Mouse (Mus musculus) adrenal gland, postnatal 0 days (tissue): Measurements from ENCODE around the gene Olfr1472. TPM values are rescaled to one million over a fixed set of nuclear protein-coding genes. Genes with fewer than 3 reads are reported as not detected.

Experiments used
- polyA plus RNA-seq: library from polyadenylated mRNA; unstranded; fragments of >200 nt; fragmentation: Nextera tagmentation; extraction: Ambion mirVana; gene quantifications from 2 replicates; pipeline ENCODE4 v1.2.1, GENCODE M21; 2015

Olfr1472 gene
- not detected in 2 replicates for polyA plus RNA-seq

DNA sequence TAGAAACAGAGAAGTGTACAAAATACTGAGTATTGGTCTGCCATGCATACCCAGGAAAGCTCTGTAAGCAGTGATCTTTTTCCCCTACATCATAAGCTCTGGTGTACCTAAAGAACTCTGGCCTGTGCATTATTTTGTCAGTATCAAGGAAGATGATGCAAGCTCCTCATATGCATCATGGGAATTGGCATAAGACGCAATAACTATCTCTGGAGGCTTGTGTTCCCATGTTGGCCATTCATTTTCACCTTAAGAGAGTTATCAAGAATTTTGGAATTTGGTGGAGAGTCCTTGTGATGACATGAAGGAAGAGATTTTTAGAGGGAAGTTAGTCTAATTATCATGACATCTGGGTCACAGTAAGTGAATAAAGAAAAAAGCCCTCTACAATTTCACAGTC is at the start of gene Olfr1472:
Gene Olfr1472, minus strand, starts transcription at position 101 of the 400 bp plus-strand sequence.

DNA sequence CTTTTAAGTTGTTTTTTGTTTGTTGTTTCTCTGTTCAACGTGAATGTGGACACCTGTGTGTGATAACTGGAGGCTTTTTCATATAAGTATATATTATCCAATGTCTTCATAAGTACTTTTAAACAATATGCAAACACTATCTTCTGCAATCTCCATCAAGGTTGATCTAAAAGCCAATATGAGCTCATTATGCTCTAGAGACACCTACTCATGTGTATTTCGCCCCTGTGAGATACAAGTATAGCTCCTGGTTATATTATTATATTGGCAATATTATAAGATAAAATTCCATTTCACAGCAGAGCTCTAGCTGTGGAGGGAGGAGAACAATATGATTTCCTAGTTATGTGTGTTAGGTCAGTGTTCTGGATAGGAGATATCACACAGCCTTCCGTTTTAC is 44.4 kb upstream of the Olfr1472 start, which contains the start of gene Olfr1477:
Gene Olfr1477, plus strand, starts transcription at position 301 of the 400 bp plus-strand sequence.

DNA sequence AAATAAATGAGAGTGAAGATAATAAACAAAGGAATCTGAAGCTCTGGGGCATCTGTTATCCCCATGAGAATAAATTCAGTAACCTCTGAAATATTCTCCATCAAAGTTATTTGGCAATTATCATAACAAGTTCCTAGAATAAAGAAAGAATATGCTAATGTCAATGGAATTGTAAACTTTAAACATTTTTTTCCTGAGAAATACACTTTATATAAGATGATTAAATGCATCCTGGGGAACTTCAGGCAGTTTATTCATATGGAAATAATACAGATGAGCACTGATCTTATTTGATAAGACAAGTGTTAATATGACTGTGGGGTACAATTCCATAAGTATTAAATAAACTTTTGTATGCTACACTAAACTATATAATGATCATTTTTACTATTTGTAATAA is 24.2 kb upstream of the Olfr1472 start, which contains the start of gene Olfr1475:
Gene Olfr1475, minus strand, starts transcription at position 101 of the 400 bp plus-strand sequence.

DNA sequence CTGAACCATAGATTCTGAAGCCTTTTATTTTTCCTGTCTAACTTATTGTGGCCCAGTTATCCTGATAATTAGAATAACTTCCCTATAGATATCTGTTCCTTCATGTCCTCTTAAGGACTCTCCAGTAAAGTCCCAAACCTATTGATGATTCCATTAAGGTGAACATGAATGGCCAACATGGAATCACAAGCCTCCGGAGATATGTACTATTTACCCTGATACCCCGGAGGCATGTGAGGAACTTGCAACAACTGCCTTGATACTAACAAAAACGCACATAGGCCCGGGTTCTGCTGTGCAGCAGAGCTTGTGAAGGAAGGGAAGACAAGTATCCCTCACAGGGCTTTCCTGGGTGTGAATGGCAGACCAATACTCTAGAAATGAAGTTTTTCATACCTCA is 13.4 kb upstream of the Olfr1472 start, which contains the start of gene Olfr1474:
Gene Olfr1474, plus strand, starts transcription at position 301 of the 400 bp plus-strand sequence.

DNA sequence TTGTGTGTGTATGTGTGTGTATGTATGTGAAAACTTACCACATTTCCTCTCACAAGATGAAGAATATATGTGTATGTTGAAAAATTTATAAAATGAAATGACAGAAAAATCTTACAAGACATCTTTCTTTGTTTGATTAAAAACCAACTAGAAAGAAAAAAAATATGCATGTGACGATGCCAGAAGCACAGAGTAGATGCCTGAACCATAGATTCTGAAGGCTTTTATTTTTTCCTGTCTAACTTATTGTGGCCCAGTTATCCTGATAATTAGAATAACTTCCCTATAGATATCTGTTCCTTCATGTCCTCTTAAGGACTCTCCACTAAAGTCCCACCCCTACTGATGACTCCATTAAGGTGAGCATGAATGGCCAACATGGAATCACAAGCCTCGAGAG is 12.8 kb downstream of the Olfr1472 start, which contains the start of gene Olfr1471:
Gene Olfr1471, plus strand, starts transcription at position 301 of the 400 bp plus-strand sequence.

DNA sequence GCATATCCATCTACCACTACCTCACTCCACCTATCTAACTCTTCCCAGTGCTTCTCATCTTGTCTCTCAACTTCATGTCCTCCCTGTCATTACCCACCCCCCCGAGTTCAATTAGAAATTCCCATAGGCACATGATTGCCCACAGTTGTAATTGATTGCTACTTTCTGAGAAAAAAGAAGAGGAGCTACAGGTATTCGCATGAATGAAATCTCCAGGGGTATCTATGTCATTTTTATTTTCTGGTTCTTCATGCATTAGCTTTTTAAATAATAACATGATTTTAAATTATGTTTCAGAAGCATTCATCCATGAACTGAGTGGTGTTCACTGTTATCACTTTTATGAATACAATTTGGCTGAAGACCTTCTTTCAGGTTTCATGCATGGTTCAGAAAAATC is 48.3 kb downstream of the Olfr1472 start, which contains the start of gene Olfr1469:
Gene Olfr1469, plus strand, starts transcription at position 301 of the 400 bp plus-strand sequence.

Other genes with a start within 250 kb of the Olfr1472 start
- gene Olfr1463, start 224.8 kb downstream of the Olfr1472 start, polyA plus RNA-seq, result not detected in 2 replicates
- not detected in 2 replicates for gene Olfr1465, start 140.5 kb downstream of the Olfr1472 start, polyA plus RNA-seq
- not detected in 2 replicates for gene Olfr1466, start 117.2 kb downstream of the Olfr1472 start, polyA plus RNA-seq
- not detected in 2 replicates for gene Olfr1467, start 93.8 kb downstream of the Olfr1472 start, polyA plus RNA-seq
- not detected in 2 replicates for gene Olfr1469, start 48.2 kb downstream of the Olfr1472 start, polyA plus RNA-seq
- not detected in 2 replicates for gene Olfr1471, start 12.7 kb downstream of the Olfr1472 start, polyA plus RNA-seq
- not detected in 2 replicates for gene Olfr1474, start 13.5 kb upstream of the Olfr1472 start, polyA plus RNA-seq
- not detected in 2 replicates for gene Olfr1475, start 24.1 kb upstream of the Olfr1472 start, polyA plus RNA-seq
- gene Olfr1477, start 44.5 kb upstream of the Olfr1472 start, polyA plus RNA-seq, result not detected in 2 replicates
- not detected in 2 replicates for gene Olfr1480, start 71.8 kb upstream of the Olfr1472 start, polyA plus RNA-seq
- gene Olfr1484, start 127.4 kb upstream of the Olfr1472 start, polyA plus RNA-seq, result not detected in 2 replicates
- gene Olfr1487, start 161.3 kb upstream of the Olfr1472 start, polyA plus RNA-seq, result not detected in 2 replicates
- gene Olfr1489, start 175.5 kb upstream of the Olfr1472 start, polyA plus RNA-seq, result not detected in 2 replicates
- not detected in 2 replicates for gene Olfr1490, start 195.0 kb upstream of the Olfr1472 start, polyA plus RNA-seq
- not detected in 2 replicates for gene Olfr1491, start 241.2 kb upstream of the Olfr1472 start, polyA plus RNA-seq